12 mouse cellular contexts compared by ENCODE assay signal in the genomic region with DNA sequence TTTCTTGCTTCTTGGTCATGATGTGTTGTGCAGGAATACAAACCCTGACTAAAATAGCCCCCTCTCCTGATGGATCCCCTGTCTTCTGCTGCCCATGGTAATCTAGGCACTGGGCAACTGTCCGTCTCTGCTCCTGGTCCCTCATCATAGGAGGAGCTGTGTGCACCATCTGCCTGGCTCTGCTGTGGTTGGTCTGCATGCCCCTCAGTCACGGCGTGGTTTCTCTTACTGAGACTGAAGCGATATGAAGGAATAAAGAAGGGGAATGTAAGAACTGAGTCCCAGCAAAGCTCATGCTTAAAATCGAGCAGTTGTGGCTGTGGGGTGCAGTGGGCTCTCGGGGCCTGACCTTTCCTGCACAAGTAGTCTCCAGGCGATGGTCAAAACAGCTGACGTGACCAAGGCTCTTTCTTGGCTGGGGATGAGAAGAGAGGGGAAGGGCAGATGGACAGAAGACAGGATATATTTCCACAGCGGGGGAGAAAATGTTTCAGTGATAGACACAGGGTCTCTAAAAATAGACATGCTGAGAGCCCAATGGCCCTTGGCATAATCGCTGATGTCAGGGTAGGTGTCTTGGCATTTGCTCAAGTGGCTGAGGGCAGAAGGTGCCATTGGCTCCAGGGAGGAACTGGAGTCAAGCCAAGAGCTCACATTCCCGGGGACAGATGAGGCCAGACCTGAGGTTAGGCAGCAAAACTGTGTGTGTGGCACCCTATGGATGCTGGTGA. TPM values are rescaled to one million over a fixed set of nuclear protein-coding genes. Genes with fewer than 3 reads are reported as not detected.
DNase-seq lines count a peak whose midpoint lies in the region; ATAC-seq lines count a peak whose summit lies in the region.
"Had no signal": no experiment of that assay in that cellular context is flagged by ENCODE, and none has a peak within 500 bp of the region (broad histone marks: within the 10 kb centered on the region; RNA-seq: fewer than 3 reads in every experiment).

No protein-coding gene starts in this region.

- H3K27me3 ChIP-seq in hindbrain, embryonic 16.5 days (replicated peaks; ENCODE audit: control insufficient read depth, insufficient read depth, low read length) = no peaks in the 10 kb centered on the region
- no peaks in the 10 kb centered on the region for H3K27me3 ChIP-seq in hindbrain, embryonic 11.5 days (ENCODE audit: control insufficient read depth, insufficient read depth, low read length)
- no peaks in the 10 kb centered on the region for H3K27me3 ChIP-seq in intestine, embryonic 16.5 days (replicated peaks; ENCODE audit: control insufficient read depth, insufficient read depth, low read length)
- H3K27me3 ChIP-seq: embryonic facial prominence, embryonic 12.5 days; limb, embryonic 12.5 days; lung, embryonic 15.5 days had no signal

- peak; percentile 37; the same call in 1 of the 2 replicates for ATAC-seq in hindbrain, embryonic 16.5 days
- no peak for ATAC-seq in hindbrain, embryonic 11.5 days (ENCODE audit: low FRiP score)
- ATAC-seq in intestine, embryonic 16.5 days = no peak

- no peak overlapping the region for H3K9ac ChIP-seq in hindbrain, embryonic 16.5 days (ENCODE audit: low read depth, low read length)
- H3K9ac ChIP-seq in hindbrain, embryonic 11.5 days (ENCODE audit: low read depth, low read length) = no peak overlapping the region
- H3K9ac ChIP-seq in intestine, embryonic 16.5 days (ENCODE audit: low read depth, low read length) = no peak overlapping the region
- H3K9ac ChIP-seq: embryonic facial prominence, embryonic 12.5 days; limb, embryonic 12.5 days; lung, embryonic 15.5 days had no signal

- H3K4me1 ChIP-seq in hindbrain, embryonic 16.5 days (ENCODE audit: control insufficient read depth, insufficient read depth, low read depth, low read length) = peaks cover 7% of the 10 kb centered on the region; the same call in 1 of the 2 replicates
- H3K4me1 ChIP-seq in hindbrain, embryonic 11.5 days (replicated peaks; ENCODE audit: control insufficient read depth, insufficient read depth, low read length) = 0 out of 2 replicates have a peak, but pooled peaks cover 5% of the 10 kb centered on the region
- no peaks in the 10 kb centered on the region for H3K4me1 ChIP-seq in intestine, embryonic 16.5 days (ENCODE audit: control insufficient read depth, insufficient read depth, low read length)
- H3K4me1 ChIP-seq: embryonic facial prominence, embryonic 12.5 days; limb, embryonic 12.5 days had no signal

- intact Hi-C loops in heart, postnatal 14 days (cut with DNase I) = no loop called here

- no peak overlapping the region for H3K27ac ChIP-seq in hindbrain, embryonic 16.5 days (ENCODE audit: low read depth, low read length)
- H3K27ac ChIP-seq in hindbrain, embryonic 11.5 days (ENCODE audit: low read depth, low read length) = no peak overlapping the region
- H3K27ac ChIP-seq in intestine, embryonic 16.5 days (ENCODE audit: low read length) = no peak overlapping the region
- H3K27ac ChIP-seq: embryonic facial prominence, embryonic 12.5 days; limb, embryonic 12.5 days; lung, embryonic 15.5 days had no signal

- H3K4me2 ChIP-seq in hindbrain, embryonic 16.5 days (ENCODE audit: low read length) = no peak overlapping the region
- no peak overlapping the region for H3K4me2 ChIP-seq in hindbrain, embryonic 11.5 days (replicated peaks; ENCODE audit: low read depth, low read length)
- no peak overlapping the region for H3K4me2 ChIP-seq in intestine, embryonic 16.5 days (ENCODE audit: low read depth, low read length)
- H3K4me2 ChIP-seq: embryonic facial prominence, embryonic 12.5 days; limb, embryonic 12.5 days; lung, embryonic 15.5 days had no signal

- DNase-seq in adrenal gland, adult (ENCODE audit: inconsistent age in 2 of 2, low spot score in 1 of 2) = peak; percentile 16 to 69
- no peak for DNase-seq in adrenal gland, adult 18-20 months (ENCODE audit: low spot score in 2 of 2)
- no peak for DNase-seq in hindbrain, embryonic 11.5 days (ENCODE audit: low spot score)
- DNase-seq in gastrocnemius, postnatal 25 days = peak; percentile 24
- peak; percentile 55 to 70 for DNase-seq in heart, postnatal 14 days
- no peak for DNase-seq in thymus, postnatal 14 days

- no peaks in the 10 kb centered on the region for H3K9me3 ChIP-seq in hindbrain, embryonic 16.5 days (ENCODE audit: control insufficient read depth, low read length)
- H3K9me3 ChIP-seq in hindbrain, embryonic 11.5 days (ENCODE audit: control insufficient read depth, low read length) = no peaks in the 10 kb centered on the region
- H3K9me3 ChIP-seq in intestine, embryonic 16.5 days (ENCODE audit: control insufficient read depth, low read length) = no peaks in the 10 kb centered on the region
- H3K9me3 ChIP-seq: embryonic facial prominence, embryonic 12.5 days; limb, embryonic 12.5 days; lung, embryonic 15.5 days had no signal

- 51% methylated on average over 11 of the region's 11 CpGs for WGBS in hindbrain, embryonic 16.5 days
- 59% methylated on average over 11 of the region's 11 CpGs for WGBS in hindbrain, embryonic 11.5 days
- WGBS in intestine, embryonic 16.5 days = 68% methylated on average over 11 of the region's 11 CpGs

- H3K36me3 ChIP-seq in hindbrain, embryonic 16.5 days (ENCODE audit: control insufficient read depth, insufficient read depth, low read length) = no peaks in the 10 kb centered on the region
- H3K36me3 ChIP-seq in hindbrain, embryonic 11.5 days (ENCODE audit: control insufficient read depth, insufficient read depth, low read length) = no peaks in the 10 kb centered on the region
- no peaks in the 10 kb centered on the region for H3K36me3 ChIP-seq in intestine, embryonic 16.5 days (ENCODE audit: control insufficient read depth, insufficient read depth, low read length)
- H3K36me3 ChIP-seq: embryonic facial prominence, embryonic 12.5 days; G1E; limb, embryonic 12.5 days; lung, embryonic 15.5 days had no signal

- no peak overlapping the region for H3K4me3 ChIP-seq in hindbrain, embryonic 16.5 days (ENCODE audit: low read length)
- no peak overlapping the region for H3K4me3 ChIP-seq in hindbrain, embryonic 11.5 days (ENCODE audit: low read depth, low read length)
- H3K4me3 ChIP-seq in intestine, embryonic 16.5 days (ENCODE audit: low read length) = no peak overlapping the region
- H3K4me3 ChIP-seq: embryonic facial prominence, embryonic 12.5 days; limb, embryonic 12.5 days; lung, embryonic 15.5 days had no signal

RNA-seq across cellular contexts. Expression of gene Iqsec3, which starts 50.6 kb away (rescaled TPM):
- total RNA-seq in adrenal gland, adult 18-20 months (2021) = 1 to 10 TPM; 4.3 to 5.1 TPM
- polyA plus RNA-seq in hindbrain, embryonic 16.5 days (2015; fragmentation: Nextera tagmentation; extraction: Ambion mirVana) = 12.7 and 13.0 TPM in 2 replicates
- polyA plus RNA-seq in hindbrain, embryonic 11.5 days (2014; fragmentation: Nextera tagmentation; extraction: Ambion mirVana) = 1.8 and 2.5 TPM in 2 replicates
- total RNA-seq in gastrocnemius, postnatal 25 days (2021) = 1 to 10 TPM in 1 of 2 experiments, under 1 TPM in 1; 0.95 to 1.3 TPM
- under 1 TPM; 0.78 to 0.84 TPM for total RNA-seq in heart, postnatal 14 days (2021)
- polyA plus RNA-seq in intestine, embryonic 16.5 days (2015; fragmentation: Nextera tagmentation; extraction: Ambion mirVana) = 0.13 TPM in 2 replicates
- polyA plus RNA-seq: G1E had no signal

Comparison
In these comparisons a context has a peak if more than half of its experiments do, and no peak if none do; other contexts are left out.
1. DNase-seq: peak in adrenal gland, adult (2 of 2), gastrocnemius, postnatal 25 days (single experiment) and heart, postnatal 14 days (2 of 2); none in adrenal gland, adult 18-20 months (0 of 2), hindbrain, embryonic 11.5 days (single experiment) and thymus, postnatal 14 days (single experiment).